Mouse (Mus musculus) embryonic facial prominence, embryonic 15.5 days (tissue): ENCODE results near the gene Slc9a9. TPM values are rescaled to one million over a fixed set of nuclear protein-coding genes. Genes with fewer than 3 reads are reported as not detected.
A peak's percentile ranks its signal among the peaks of the same experiment; 100 is the strongest.

Experiments used
- ATAC-seq: fragments of 200-750 bp; cut with Nextera tagmentation; 2 replicates; pipeline ENCODE4 v1.8.0; 2017; ENCODE audit warnings: low read depth, moderate TSS enrichment; ENCODE audit not compliant: insufficient number of reproducible peaks, low FRiP score, low TSS enrichment
- H3K27ac ChIP-seq: fragments of 300-500 bp; sonication (generic); replicated peaks from 2 replicates; pipeline ENCODE4 v1.5.1; 2015; ENCODE audit warnings: mild to moderate bottlenecking, inconsistent platforms
- H3K27me3 ChIP-seq: fragments of 300-500 bp; sonication (generic); 2 replicates; pipeline ENCODE4 v1.6.1; 2015; ENCODE audit warnings: inconsistent platforms
- H3K36me3 ChIP-seq: fragments of 300-500 bp; sonication (generic); 2 replicates; pipeline ENCODE4 v1.6.1; 2015; ENCODE audit warnings: mild to moderate bottlenecking, inconsistent platforms
- H3K4me1 ChIP-seq: fragments of 300-500 bp; sonication (generic); 2 replicates; pipeline ENCODE4 v1.6.1; 2015; ENCODE audit warnings: inconsistent platforms
- H3K4me2 ChIP-seq: fragments of 300-500 bp; sonication (generic); replicated peaks from 2 replicates; pipeline ENCODE4 v1.6.1; 2015; ENCODE audit warnings: mild to moderate bottlenecking, inconsistent platforms
- H3K4me3 ChIP-seq: fragments of 300-500 bp; sonication (generic); replicated peaks from 2 replicates; pipeline ENCODE4 v1.5.1; 2015; ENCODE audit warnings: mild to moderate bottlenecking, inconsistent platforms
- H3K9ac ChIP-seq: fragments of 300-500 bp; sonication (generic); 2 replicates; pipeline ENCODE4 v1.6.1; 2015; ENCODE audit warnings: inconsistent platforms
- H3K9me3 ChIP-seq: fragments of 300-500 bp; sonication (generic); replicated peaks from 2 replicates; pipeline ENCODE4 v1.6.1; 2016; ENCODE audit warnings: inconsistent platforms
- WGBS: fragments of 180-500 bp; shearing (Covaris S2); methylation state at CpG from one replicate; pipeline ENCODE4 v1.1.7; 2015; 5-methylcytosine and 5-hydroxymethylcytosine counted together
- polyA plus RNA-seq: library from polyadenylated mRNA; unstranded; fragments of >200 nt; fragmentation: Nextera tagmentation; extraction: Ambion mirVana; gene quantifications from 2 replicates; pipeline ENCODE4 v1.2.1, GENCODE M21; 2015

Slc9a9 gene
- polyA plus RNA-seq, 1 experiment from 2014 or later = 7.4 TPM

DNA sequence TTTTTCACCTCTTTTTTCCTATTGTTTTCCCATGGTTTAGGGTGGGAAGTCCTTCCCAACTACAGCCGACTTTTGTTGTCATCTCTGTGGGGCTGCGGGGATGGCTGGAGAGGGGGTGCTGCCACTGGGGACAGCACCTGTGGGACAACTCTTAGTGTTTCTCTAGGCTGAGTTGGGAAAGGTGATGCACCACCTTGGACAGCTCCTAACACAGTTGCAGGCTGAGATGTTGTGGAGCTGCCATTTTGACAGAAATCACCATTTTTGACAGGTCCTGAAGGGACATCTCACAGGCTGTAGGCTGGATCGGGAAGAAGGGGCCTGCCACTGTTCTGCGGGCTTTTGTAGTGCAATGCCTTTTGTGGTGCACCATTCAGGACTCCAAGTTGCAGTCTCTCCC is 13.4 kb upstream of the Slc9a9 start:
- Histone ChIP-seq H3K36me3 (no peaks in the 10 kb centered on the region), H3K4me3 (no peak overlapping the region), H3K4me2 (no peak overlapping the region), H3K4me1 (no peaks in the 10 kb centered on the region), H3K9me3 (no peaks in the 10 kb centered on the region), H3K27ac (no peak overlapping the region), H3K27me3 (no peaks in the 10 kb centered on the region), H3K9ac (no peak overlapping the region)
- WGBS = 80% methylated on average over 4 of the region's 4 CpGs
- ATAC-seq = no peak

GRCm38 (mm10) chr9:94659401-94660152 is 10.1 kb upstream of the Slc9a9 start:
- ATAC-seq = peak; percentile 78; the same call in 1 of the 2 replicates
- no peaks in the 10 kb centered on the region for H3K4me1 ChIP-seq
- H3K4me2 ChIP-seq = no peak overlapping the region
- peaks cover 4% of the 10 kb centered on the region; the same call in 1 of the 2 replicates for H3K27me3 ChIP-seq
- no peaks in the 10 kb centered on the region for H3K9me3 ChIP-seq
- no peak overlapping the region for H3K27ac ChIP-seq
- WGBS = 60% methylated on average over 3 of the region's 3 CpGs
- H3K36me3 ChIP-seq = no peaks in the 10 kb centered on the region
- H3K4me3 ChIP-seq = no peak overlapping the region
- H3K9ac ChIP-seq = no peak overlapping the region

GRCm38 (mm10) chr9:94661768-94662167 is 7.9 kb upstream of the Slc9a9 start:
- Histone ChIP-seq H3K27ac (no peak overlapping the region), H3K36me3 (no peaks in the 10 kb centered on the region), H3K27me3 (peaks cover 4% of the 10 kb centered on the region; the same call in 1 of the 2 replicates), H3K9me3 (no peaks in the 10 kb centered on the region), H3K9ac (no peak overlapping the region), H3K4me2 (no peak overlapping the region), H3K4me1 (no peaks in the 10 kb centered on the region), H3K4me3 (no peak overlapping the region)
- ATAC-seq = no peak
- WGBS = 13% methylated on average over 2 of the region's 2 CpGs

DNA sequence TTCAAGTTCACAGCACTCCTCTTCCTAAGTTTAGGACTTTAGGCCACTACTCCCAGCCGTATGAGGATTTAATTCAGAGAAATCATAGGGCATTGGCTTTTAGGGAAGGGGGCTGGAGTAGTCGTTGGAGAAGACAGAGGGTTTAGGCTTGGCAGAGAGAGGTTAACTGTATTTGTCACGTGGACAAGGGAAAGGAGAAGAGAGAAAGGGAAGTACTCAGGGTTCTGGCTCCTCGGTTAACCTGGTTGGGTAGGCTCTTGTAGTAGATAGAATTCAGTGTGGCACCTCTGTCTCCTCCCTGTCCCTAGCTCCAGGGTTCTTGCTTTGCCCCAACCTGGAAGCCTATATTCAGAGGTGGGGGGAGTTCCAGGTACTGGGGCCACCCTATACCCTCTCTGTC is 4.5 kb upstream of the Slc9a9 start:
- H3K36me3 ChIP-seq = no peaks in the 10 kb centered on the region
- WGBS = 68% methylated on average over 4 of the region's 4 CpGs
- ATAC-seq = no peak
- H3K4me2 ChIP-seq = no peak overlapping the region
- peaks cover 4% of the 10 kb centered on the region; the same call in 1 of the 2 replicates for H3K27me3 ChIP-seq
- peaks cover 16% of the 10 kb centered on the region for H3K4me1 ChIP-seq
- no peak overlapping the region for H3K9ac ChIP-seq
- no peak overlapping the region for H3K27ac ChIP-seq
- H3K9me3 ChIP-seq = no peaks in the 10 kb centered on the region
- no peak overlapping the region for H3K4me3 ChIP-seq

DNA sequence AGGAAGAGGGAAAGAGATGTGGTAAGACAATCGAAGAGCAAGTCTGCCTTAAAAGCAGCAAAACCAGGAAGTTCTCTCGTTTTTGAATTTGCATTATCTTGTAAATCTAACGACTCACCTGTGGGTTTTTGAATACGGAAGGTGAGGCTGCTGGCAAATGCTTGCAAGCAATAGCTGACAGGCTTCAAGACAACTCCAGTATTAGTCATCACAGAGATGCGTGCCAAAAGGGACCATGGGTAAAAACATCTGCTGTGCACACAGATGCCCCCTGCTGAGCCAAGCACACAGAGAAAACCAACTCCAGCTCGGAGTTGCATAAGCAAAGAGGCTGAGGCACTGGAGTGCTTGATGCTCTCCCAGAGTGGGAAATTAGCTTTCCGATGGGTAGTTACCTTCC is 1.1 kb upstream of the Slc9a9 start:
- 30% methylated on average over 7 of the region's 7 CpGs for WGBS
- no peak overlapping the region for H3K9ac ChIP-seq
- no peaks in the 10 kb centered on the region for H3K27me3 ChIP-seq
- H3K4me2 ChIP-seq = peak overlapping the region; percentile 62; the same call in 1 of the 2 replicates
- no peak overlapping the region for H3K4me3 ChIP-seq
- H3K27ac ChIP-seq = peak overlapping the region; percentile 51; the same call in 1 of the 2 replicates
- no peak for ATAC-seq
- H3K36me3 ChIP-seq = no peaks in the 10 kb centered on the region
- peaks cover 18% of the 10 kb centered on the region for H3K4me1 ChIP-seq
- no peaks in the 10 kb centered on the region for H3K9me3 ChIP-seq

GRCm38 (mm10) chr9:94670704-94671103 is 995 bp downstream of the Slc9a9 start:
- no peaks in the 10 kb centered on the region for H3K9me3 ChIP-seq
- no peak for ATAC-seq
- peak overlapping the region; percentile 55 for H3K4me3 ChIP-seq

DNA sequence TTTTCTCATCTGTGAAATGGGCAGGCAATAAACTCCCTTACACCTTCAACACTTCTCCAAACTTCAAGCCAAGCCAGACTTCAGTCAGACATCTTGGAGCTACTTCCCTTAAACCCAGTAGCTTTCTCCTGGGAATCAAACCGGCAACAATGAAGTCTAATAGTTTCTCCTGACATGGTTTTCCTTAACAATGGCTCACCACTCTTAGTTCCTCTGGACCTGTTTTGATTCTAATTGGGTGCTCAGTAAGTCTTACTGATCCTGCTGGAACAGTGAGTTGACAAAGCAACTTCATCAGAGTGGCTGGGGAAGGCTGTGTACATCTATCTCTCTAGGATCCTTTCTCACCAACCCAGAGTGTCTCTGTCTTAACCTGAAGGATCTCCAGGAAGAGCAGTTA is 5.0 kb downstream of the Slc9a9 start:
- Histone ChIP-seq H3K27me3 (no peaks in the 10 kb centered on the region), H3K9me3 (no peaks in the 10 kb centered on the region), H3K4me1 (peaks cover 4% of the 10 kb centered on the region; the same call in 1 of the 2 replicates), H3K9ac (no peak overlapping the region), H3K36me3 (no peaks in the 10 kb centered on the region), H3K4me3 (no peak overlapping the region), H3K4me2 (no peak overlapping the region), H3K27ac (no peak overlapping the region)
- 80% methylated on average over 1 of the region's 1 CpGs for WGBS
- no peak for ATAC-seq

More at GRCm38 (mm10) chr9:94670704-94671103, 995 bp downstream of the Slc9a9 start:
- no peaks in the 10 kb centered on the region for H3K36me3 ChIP-seq
- no peaks in the 10 kb centered on the region for H3K27me3 ChIP-seq
- H3K4me1 ChIP-seq = peaks cover 18% of the 10 kb centered on the region
- H3K27ac ChIP-seq = no peak overlapping the region
- H3K4me2 ChIP-seq = peak overlapping the region; percentile 62; the same call in 1 of the 2 replicates
- H3K9ac ChIP-seq = no peak overlapping the region

DNA sequence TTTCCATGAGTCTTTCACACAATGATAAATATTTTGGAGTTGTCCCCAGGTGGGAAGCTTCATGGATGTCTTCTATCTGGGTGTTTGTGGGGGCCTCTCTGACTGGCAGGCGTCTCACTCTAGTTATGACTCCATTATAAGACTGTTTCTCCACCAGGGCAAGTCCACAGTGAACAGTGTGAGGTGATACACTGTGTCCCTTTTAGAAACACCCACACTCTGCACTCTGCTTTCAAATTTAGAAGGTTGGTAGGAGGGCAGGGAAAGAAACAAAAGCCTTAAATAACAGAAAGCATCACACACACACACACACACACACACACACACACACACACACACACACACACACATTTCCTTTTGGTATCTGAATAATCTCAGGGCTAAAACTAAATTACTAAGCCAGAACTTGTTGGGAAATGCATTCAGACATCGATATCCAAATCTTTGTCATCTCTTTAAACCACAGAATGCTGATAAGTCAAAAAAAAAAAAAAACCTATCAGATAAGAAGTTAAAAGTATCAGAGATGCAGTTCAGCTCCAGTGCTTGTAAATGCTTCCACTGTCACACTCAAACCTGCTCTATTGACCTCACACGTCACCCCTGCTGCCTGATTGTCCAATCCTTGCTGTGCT is 8.4 kb downstream of the Slc9a9 start:
- no peak for ATAC-seq

GRCm38 (mm10) chr9:94680468-94681094 is 10.9 kb downstream of the Slc9a9 start:
- 80% methylated on average over 18 of the region's 18 CpGs for WGBS
- Histone ChIP-seq H3K4me1 (no peaks in the 10 kb centered on the region), H3K36me3 (no peaks in the 10 kb centered on the region), H3K27ac (no peak overlapping the region), H3K9me3 (no peaks in the 10 kb centered on the region), H3K27me3 (no peaks in the 10 kb centered on the region), H3K4me3 (no peak overlapping the region), H3K9ac (no peak overlapping the region), H3K4me2 (no peak overlapping the region)
- ATAC-seq = no peak

More for the DNA sequence above, 8.4 kb downstream of the Slc9a9 start:
- H3K4me2 ChIP-seq = no peak overlapping the region
- WGBS = 77% methylated on average over 3 of the region's 3 CpGs
- no peak overlapping the region for H3K27ac ChIP-seq
- H3K4me3 ChIP-seq = no peak overlapping the region
- H3K9ac ChIP-seq = no peak overlapping the region
- H3K4me1 ChIP-seq = no peaks in the 10 kb centered on the region
- no peaks in the 10 kb centered on the region for H3K36me3 ChIP-seq
- no peaks in the 10 kb centered on the region for H3K27me3 ChIP-seq
- no peaks in the 10 kb centered on the region for H3K9me3 ChIP-seq

GRCm38 (mm10) chr9:94681095-94681487 is 11.4 kb downstream of the Slc9a9 start:
- Histone ChIP-seq H3K4me2 (no peak overlapping the region), H3K4me1 (no peaks in the 10 kb centered on the region), H3K9ac (no peak overlapping the region), H3K4me3 (no peak overlapping the region), H3K36me3 (no peaks in the 10 kb centered on the region), H3K27ac (no peak overlapping the region), H3K9me3 (no peaks in the 10 kb centered on the region), H3K27me3 (no peaks in the 10 kb centered on the region)
- 83% methylated on average over 8 of the region's 8 CpGs for WGBS
- 0 out of 2 replicates have a peak, but pooled peaks have one; percentile 29 for ATAC-seq

- H3K27me3 ChIP-seq = no peaks in the 10 kb centered on the region
- no peaks in the 10 kb centered on the region for H3K4me1 ChIP-seq
- no peak overlapping the region for H3K27ac ChIP-seq
- H3K4me3 ChIP-seq = no peak overlapping the region
- ATAC-seq = no peak
- H3K4me2 ChIP-seq = no peak overlapping the region
- WGBS = 88% methylated on average over 2 of the region's 2 CpGs
- no peak overlapping the region for H3K9ac ChIP-seq
- no peaks in the 10 kb centered on the region for H3K36me3 ChIP-seq
- H3K9me3 ChIP-seq = no peaks in the 10 kb centered on the region
These were observed 12.6 kb downstream of the Slc9a9 start for GRCm38 (mm10) chr9:94682260-94682659.
